Comparison of ENCODE assay signal across 19 mouse cellular contexts in the genomic region with DNA sequence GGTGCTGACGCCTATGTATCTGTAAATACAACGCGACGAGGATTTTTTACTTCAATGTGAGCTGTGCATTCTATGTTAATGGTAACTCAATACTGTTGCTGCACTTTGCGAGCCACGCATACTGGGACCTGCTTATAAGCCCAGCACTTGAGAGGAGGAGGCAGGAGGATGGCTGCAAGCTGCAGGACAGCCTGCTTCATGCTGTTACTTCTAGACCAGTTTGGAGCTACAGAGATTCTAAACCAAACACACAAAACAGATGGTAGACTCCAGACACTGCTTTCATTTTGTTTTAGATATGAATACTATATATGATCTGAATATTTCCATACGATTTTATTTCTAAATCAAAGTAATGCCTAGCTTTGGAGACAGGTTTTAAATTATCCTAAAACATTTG.
"Had no signal": no experiment of that assay in that cellular context is flagged by ENCODE, and none has a peak within 500 bp of the region (broad histone marks: within the 10 kb centered on the region; RNA-seq: fewer than 3 reads in every experiment).

No protein-coding gene starts in this region.

- H3K4me2 ChIP-seq: kidney, embryonic 15.5 days; limb, embryonic 15.5 days; liver, embryonic 11.5 days; lung, embryonic 14.5 days; midbrain, embryonic 12.5 days; midbrain, embryonic 15.5 days; neural tube, embryonic 12.5 days; neural tube, embryonic 15.5 days had no signal

- H3K4me3 ChIP-seq: kidney, embryonic 15.5 days; limb, embryonic 15.5 days; midbrain, embryonic 12.5 days; midbrain, embryonic 15.5 days; neural tube, embryonic 12.5 days; neural tube, embryonic 15.5 days had no signal

- DNase-seq: kidney, adult 8-10 months; kidney, postnatal 10 days; kidney, postnatal 36 days; liver, postnatal 0 days; lung, embryonic 14.5 days; right cerebral cortex, adult 18-20 months; thymus, adult 2 months; thymus, postnatal 14 days; thymus, postnatal 4 days had no signal

- H3K9ac ChIP-seq: kidney, embryonic 15.5 days; limb, embryonic 15.5 days; liver, embryonic 14.5 days; liver, postnatal 0 days; lung, embryonic 14.5 days; midbrain, embryonic 12.5 days; midbrain, embryonic 15.5 days; neural tube, embryonic 12.5 days; neural tube, embryonic 15.5 days had no signal

- ATAC-seq: liver, postnatal 0 days; lung, postnatal 0 days; midbrain, embryonic 15.5 days had no signal

- H3K27me3 ChIP-seq: kidney, embryonic 15.5 days; limb, embryonic 15.5 days; midbrain, embryonic 12.5 days; midbrain, embryonic 15.5 days; neural tube, embryonic 12.5 days; neural tube, embryonic 15.5 days had no signal

- H3K27ac ChIP-seq: kidney, embryonic 15.5 days; limb, embryonic 15.5 days; liver, embryonic 14.5 days; macrophage; midbrain, embryonic 12.5 days; midbrain, embryonic 15.5 days; neural tube, embryonic 12.5 days; neural tube, embryonic 15.5 days had no signal

- H3K4me1 ChIP-seq: kidney, embryonic 15.5 days; limb, embryonic 15.5 days; midbrain, embryonic 12.5 days; midbrain, embryonic 15.5 days; neural tube, embryonic 12.5 days; neural tube, embryonic 15.5 days had no signal

- H3K9me3 ChIP-seq: kidney, embryonic 15.5 days; limb, embryonic 15.5 days; midbrain, embryonic 12.5 days; midbrain, embryonic 15.5 days; neural tube, embryonic 12.5 days; neural tube, embryonic 15.5 days had no signal
